Mouse (Mus musculus) lung, embryonic 16.5 days (tissue): ENCODE measurements around the gene Ripor2. TPM values are rescaled to one million over a fixed set of nuclear protein-coding genes. Genes with fewer than 3 reads are reported as not detected.

ENCODE experiments used
- ATAC-seq: fragments of 200-750 bp; cut with Nextera tagmentation; 2 replicates; pipeline ENCODE4 v1.8.0; 2017; ENCODE audit warnings: low read depth, mild to moderate bottlenecking, moderate library complexity
- H3K27ac ChIP-seq: fragments of 300-500 bp; sonication (generic); 2 replicates; pipeline ENCODE4 v1.5.1; 2014; ENCODE audit warnings: mild to moderate bottlenecking, control low read depth, low read length
- H3K27me3 ChIP-seq: fragments of 300-500 bp; sonication (generic); 2 replicates; pipeline ENCODE4 v1.6.1; 2014; ENCODE audit warnings: low read depth, low read length, mixed read lengths; ENCODE audit not compliant: control insufficient read depth, insufficient read depth
- H3K36me3 ChIP-seq: fragments of 300-500 bp; sonication (generic); 2 replicates; pipeline ENCODE4 v1.6.1; 2014; ENCODE audit warnings: low read length; ENCODE audit not compliant: control insufficient read depth, insufficient read depth
- H3K4me1 ChIP-seq: fragments of 300-500 bp; sonication (generic); replicated peaks from 2 replicates; pipeline ENCODE4 v1.6.1; 2014; ENCODE audit warnings: low read length, mixed read lengths; ENCODE audit not compliant: control insufficient read depth, insufficient read depth
- H3K4me2 ChIP-seq: fragments of 300-500 bp; sonication (generic); 2 replicates; pipeline ENCODE4 v1.6.1; 2014; ENCODE audit warnings: low read depth, low read length, control low read depth
- H3K4me3 ChIP-seq: fragments of 300-500 bp; sonication (generic); 2 replicates; pipeline ENCODE4 v1.5.1; 2014; ENCODE audit warnings: mild to moderate bottlenecking, low read length, control low read depth
- H3K9ac ChIP-seq: fragments of 300-500 bp; sonication (generic); 2 replicates; pipeline ENCODE4 v1.6.1; 2014; ENCODE audit warnings: low read length, control low read depth
- H3K9me3 ChIP-seq: fragments of 300-500 bp; sonication (generic); 2 replicates; pipeline ENCODE4 v1.6.1; 2016; ENCODE audit warnings: low read length; ENCODE audit not compliant: control insufficient read depth
- WGBS: fragments of 180-500 bp; shearing (Covaris S2); extraction: QIAGEN DNeasy Blood & Tissue Kit; methylation state at CpG from one replicate; pipeline ENCODE4 v1.1.7; 2014; 5-methylcytosine and 5-hydroxymethylcytosine counted together
- polyA plus RNA-seq: library from polyadenylated mRNA; unstranded; fragments of >200 nt; fragmentation: Nextera tagmentation; extraction: Ambion mirVana; gene quantifications from 2 replicates; pipeline ENCODE4 v1.2.1, GENCODE M21; 2015

Gene Ripor2
- polyA plus RNA-seq, 1 experiment from 2014 or later: 4.3 TPM

DNA sequence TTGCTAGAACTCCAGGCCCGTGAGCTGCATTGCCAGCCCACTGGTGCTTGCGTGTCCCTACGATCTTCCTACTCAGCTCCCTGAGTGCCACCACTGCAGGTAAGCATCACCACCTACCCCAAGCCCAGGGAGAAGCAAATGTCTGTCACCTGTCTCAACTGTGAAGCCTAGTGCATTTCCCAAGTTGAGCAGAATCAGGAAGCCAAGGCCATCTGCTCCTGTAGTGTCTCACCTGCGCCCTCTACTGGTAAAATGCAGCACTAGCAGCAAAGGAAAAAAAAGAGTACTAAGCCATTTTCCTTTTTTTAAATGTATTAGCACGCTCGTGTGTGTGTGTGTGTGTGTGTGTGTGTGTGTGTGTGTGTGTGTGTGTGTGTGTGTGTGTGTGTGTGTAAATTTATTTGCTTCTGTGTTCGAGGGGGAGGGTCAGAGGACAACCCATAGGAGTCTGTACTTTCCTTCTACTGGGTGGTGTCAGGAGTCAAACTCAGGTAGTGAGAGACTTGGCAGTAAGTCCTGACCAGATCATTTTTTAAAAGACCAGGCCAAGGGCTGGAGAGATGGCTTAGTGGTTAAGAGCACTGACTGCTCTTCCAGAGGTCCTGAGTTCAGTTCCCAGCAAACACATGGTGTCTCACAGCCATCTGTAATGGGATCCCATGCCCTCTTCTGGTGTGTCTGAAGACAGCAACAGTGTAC, 194.3 kb downstream of the Ripor2 start:
- no peaks in the 10 kb centered on the region for H3K36me3 ChIP-seq
- no peak overlapping the region for H3K9ac ChIP-seq
- H3K9me3 ChIP-seq: no peaks in the 10 kb centered on the region
- H3K4me2 ChIP-seq: no peak overlapping the region
- H3K27me3 ChIP-seq: no peaks in the 10 kb centered on the region
- 48% methylated on average over 7 of the region's 7 CpGs for WGBS
- no peak for ATAC-seq
- no peak overlapping the region for H3K27ac ChIP-seq
- H3K4me1 ChIP-seq: no peaks in the 10 kb centered on the region
- H3K4me3 ChIP-seq: no peak overlapping the region

DNA sequence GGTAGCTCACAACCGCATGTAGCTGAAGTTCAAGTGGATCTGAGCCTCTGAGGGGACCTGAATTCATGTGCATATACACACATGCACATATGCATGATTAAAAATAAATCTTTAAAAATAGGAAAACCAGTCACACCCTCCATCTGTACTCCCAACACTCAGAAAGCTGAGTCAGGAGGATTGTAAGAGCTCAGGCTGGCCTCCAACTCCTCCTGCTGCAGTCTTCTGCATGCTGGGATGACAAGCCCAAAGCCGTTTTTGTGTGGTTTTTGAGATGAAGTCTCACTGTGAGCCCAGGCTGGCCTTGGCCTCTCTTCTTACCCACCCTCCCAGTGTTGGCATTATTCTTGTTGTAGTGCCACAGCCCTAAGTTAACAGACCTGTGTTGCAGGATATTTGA, 196.0 kb downstream of the Ripor2 start:
- no peak overlapping the region for H3K27ac ChIP-seq
- H3K9ac ChIP-seq: no peak overlapping the region
- no peak overlapping the region for H3K4me2 ChIP-seq
- no peaks in the 10 kb centered on the region; the same call in 1 of the 2 replicates for H3K4me1 ChIP-seq
- no peaks in the 10 kb centered on the region for H3K9me3 ChIP-seq
- no peaks in the 10 kb centered on the region for H3K27me3 ChIP-seq
- no peaks in the 10 kb centered on the region for H3K36me3 ChIP-seq
- 78% methylated on average over 2 of the region's 2 CpGs for WGBS
- no peak for ATAC-seq
- no peak overlapping the region for H3K4me3 ChIP-seq

DNA sequence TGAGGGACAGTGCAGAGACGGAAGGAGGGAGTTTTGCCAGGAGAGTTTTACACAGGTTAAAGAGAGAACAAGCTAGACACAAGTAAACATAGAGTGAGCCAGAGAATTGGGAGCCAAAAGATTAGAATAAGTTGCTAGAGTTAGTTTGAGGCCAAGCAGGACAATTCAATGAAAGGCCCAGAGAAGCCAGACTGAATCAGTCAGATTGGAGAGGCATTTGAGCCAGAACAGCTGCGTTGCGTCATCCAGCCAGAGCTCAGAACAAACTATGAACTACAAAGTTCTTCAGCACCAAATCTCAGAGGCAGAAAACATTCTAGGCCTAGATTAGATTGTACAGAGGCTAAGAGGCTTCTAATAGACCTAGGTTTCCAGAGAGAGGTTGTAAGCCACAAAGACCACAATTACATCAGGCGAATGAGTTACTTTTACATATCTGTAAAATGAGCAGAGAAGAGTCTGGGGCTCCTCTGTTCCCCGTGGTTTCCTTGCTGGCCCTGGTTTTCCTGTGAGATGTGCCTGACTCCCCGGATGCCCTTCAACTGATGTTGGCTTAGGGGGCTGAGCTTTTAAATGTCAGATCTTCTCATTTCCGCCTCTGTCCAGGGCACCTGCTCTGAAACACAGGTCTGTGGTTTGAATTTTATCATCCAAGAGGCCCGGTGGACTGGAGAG, 196.9 kb downstream of the Ripor2 start:
- no peak overlapping the region for H3K4me2 ChIP-seq
- H3K4me3 ChIP-seq: no peak overlapping the region
- H3K36me3 ChIP-seq: no peaks in the 10 kb centered on the region
- no peaks in the 10 kb centered on the region; the same call in 1 of the 2 replicates for H3K4me1 ChIP-seq
- no peak overlapping the region for H3K9ac ChIP-seq
- no peaks in the 10 kb centered on the region for H3K27me3 ChIP-seq
- no peak overlapping the region for H3K27ac ChIP-seq
- H3K9me3 ChIP-seq: no peaks in the 10 kb centered on the region
- 69% methylated on average over 8 of the region's 8 CpGs for WGBS
- ATAC-seq: no peak

DNA sequence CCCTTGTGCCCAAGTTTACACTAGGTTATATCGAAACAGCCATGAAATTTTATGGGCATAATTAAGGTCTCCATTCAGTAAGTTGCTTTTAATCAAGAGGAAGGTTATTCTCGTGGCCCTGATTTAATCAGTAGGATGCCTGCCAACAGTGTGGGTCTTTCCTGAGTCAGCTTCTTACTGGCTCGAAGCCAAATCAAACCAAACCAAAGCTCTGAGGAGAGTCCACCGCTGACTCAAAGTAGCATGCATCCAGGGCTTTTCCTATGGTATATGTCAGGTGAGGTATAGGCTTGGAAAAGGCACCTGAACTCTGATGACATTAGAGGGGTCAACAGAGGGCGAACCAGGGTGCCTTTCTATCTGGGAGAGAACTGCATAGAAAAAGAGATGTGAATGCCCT, 199.9 kb downstream of the Ripor2 start:
- 45% methylated on average over 5 of the region's 5 CpGs for WGBS

More for the DNA sequence above, 199.9 kb downstream of the Ripor2 start:
- H3K9me3 ChIP-seq: no peaks in the 10 kb centered on the region
- no peak overlapping the region for H3K4me3 ChIP-seq
- no peaks in the 10 kb centered on the region for H3K36me3 ChIP-seq
- no peaks in the 10 kb centered on the region; the same call in 1 of the 2 replicates for H3K4me1 ChIP-seq
- ATAC-seq: no peak
- no peaks in the 10 kb centered on the region for H3K27me3 ChIP-seq
- no peak overlapping the region for H3K9ac ChIP-seq
- H3K4me2 ChIP-seq: no peak overlapping the region
- no peak overlapping the region for H3K27ac ChIP-seq

Other genes starting within 250 kb of the Ripor2 start
- not detected in 2 replicates for gene Armh2, start 159.0 kb downstream of the Ripor2 start, polyA plus RNA-seq
- gene Gmnn, start 179.7 kb downstream of the Ripor2 start, polyA plus RNA-seq: 103 and 110 TPM in 2 replicates
- 12.7 and 16.1 TPM in 2 replicates for gene BC005537, start 219.5 kb downstream of the Ripor2 start, polyA plus RNA-seq
- 68.7 and 74.2 TPM in 2 replicates for gene Acot13, start 249.4 kb downstream of the Ripor2 start, polyA plus RNA-seq
- 45.8 and 52.7 TPM in 2 replicates for gene Tdp2, start 249.5 kb downstream of the Ripor2 start, polyA plus RNA-seq